Mouse (Mus musculus) mouse embryonic stem cell (cell line): Measurements from ENCODE around the gene St7l.

Experiments used
- in situ Hi-C, 2 experiments: fragments of 300-500 bp; cut with MboI; formaldehyde crosslinking; loops; 1 replicate in 1 of 2; 3 replicates in 1 of 2; pipeline ENCODE4 v1.14.3; 2019 to 2020; ENCODE audit warnings: low sequenced_read_pairs in 2 of 2, low pct_unique_long_range_greater_than_20kb in 1 of 2, mixed read lengths in 1 of 2; ENCODE audit not compliant: unreplicated experiment in 1 of 2

The St7l gene

GRCm38 (mm10) chr3:104956131-104956581, 92.4 kb downstream of the St7l start:
- in situ Hi-C loops: loop anchor here in 1 of 2 experiments (25.0 kb wide), 1 partner anchor 169 kb away; the partner anchor contains the start of genes Fam19a3, Ppm1j and Rhoc

DNA sequence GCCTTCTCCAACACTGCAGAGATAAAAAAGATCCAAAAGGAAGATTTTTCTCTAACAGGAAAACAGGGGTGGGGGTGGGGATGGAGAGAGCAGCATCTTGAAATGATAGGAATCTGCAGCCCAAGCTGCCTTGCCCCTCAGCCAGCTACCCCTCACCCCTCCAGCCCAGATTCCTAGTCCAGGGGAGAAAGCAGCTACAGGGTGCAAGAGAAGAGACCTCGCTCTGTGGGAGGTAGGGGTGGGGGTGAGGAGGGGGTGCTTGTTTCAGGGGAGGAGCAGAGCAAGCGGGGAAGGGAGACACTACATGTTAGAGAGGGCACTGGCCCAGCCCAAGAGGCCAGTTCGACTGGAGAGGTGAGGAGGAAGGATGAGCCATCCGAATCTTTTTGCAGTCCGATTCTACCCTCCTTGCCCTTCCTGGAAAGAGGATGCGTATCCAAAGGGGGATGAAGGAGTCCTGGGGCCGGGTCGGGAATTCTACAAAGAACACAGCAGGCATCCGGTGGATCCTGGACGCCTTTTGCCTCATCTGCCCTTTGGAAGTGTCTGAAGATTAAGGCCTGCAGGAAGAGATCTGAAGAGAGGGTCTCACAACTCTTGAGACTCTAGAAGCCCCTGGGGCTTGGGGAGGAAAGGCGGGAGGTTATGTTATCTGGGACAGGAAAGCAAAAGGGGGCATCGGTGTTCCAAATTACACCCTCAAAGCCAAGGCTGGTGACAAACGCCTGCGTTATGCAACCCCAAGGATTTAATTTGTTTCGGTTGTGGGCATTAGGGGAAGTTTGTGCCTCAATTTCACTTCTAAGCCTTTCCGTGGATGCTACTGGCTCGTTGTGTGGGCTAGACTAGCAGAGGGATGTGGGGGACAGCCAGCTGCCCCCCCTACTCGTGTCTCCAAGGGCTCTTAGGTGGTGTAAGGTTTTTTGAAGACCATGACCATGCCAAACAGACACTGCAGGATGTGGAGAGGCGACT, 96.5 kb downstream of the St7l start:
- in situ Hi-C loops: loop anchor here (10.0 to 25.0 kb wide), 2 partner anchors 173 to 186 kb away; partner anchors contain the start of genes Fam19a3 (in 1 of the 2), Ppm1j (in 1 of the 2) and Rhoc (in 1 of the 2)

GRCm38 (mm10) chr3:104961066-104962059, 97.6 kb downstream of the St7l start, which contains the start of gene Wnt2b:
TSS of gene Wnt2b (minus strand) at chr3:104961921.
- in situ Hi-C loops: loop anchor here (10.0 to 25.0 kb wide), 2 partner anchors 174 to 187 kb away; partner anchors contain the start of genes Fam19a3 (in 1 of the 2), Ppm1j (in 1 of the 2) and Rhoc (in 1 of the 2)

- in situ Hi-C loops: loop anchor here (10.0 to 25.0 kb wide), 2 partner anchors 175 to 187 kb away; partner anchors contain the start of genes Fam19a3 (in 1 of the 2), Ppm1j (in 1 of the 2) and Rhoc (in 1 of the 2)
These were observed 98.4 kb downstream of the St7l start for GRCm38 (mm10) chr3:104962141-104962611.

- in situ Hi-C loops: loop anchor here (10.0 to 25.0 kb wide), 2 partner anchors 176 to 188 kb away; partner anchors contain the start of genes Fam19a3 (in 1 of the 2), Ppm1j (in 1 of the 2) and Rhoc (in 1 of the 2)
These were observed 99.1 kb downstream of the St7l start for GRCm38 (mm10) chr3:104962866-104963265.

GRCm38 (mm10) chr3:104963331-104964276, 99.8 kb downstream of the St7l start:
- in situ Hi-C loops: loop anchor here (10.0 to 25.0 kb wide), 2 partner anchors 176 to 189 kb away; partner anchors contain the start of genes Fam19a3 (in 1 of the 2), Ppm1j (in 1 of the 2) and Rhoc (in 1 of the 2)

GRCm38 (mm10) chr3:104965070-104965855, 101.5 kb downstream of the St7l start:
- in situ Hi-C loops: loop anchor here (10.0 to 25.0 kb wide), 2 partner anchors 178 to 190 kb away; partner anchors contain the start of genes Fam19a3 (in 1 of the 2), Ppm1j (in 1 of the 2) and Rhoc (in 1 of the 2)

- in situ Hi-C loops: loop anchor here (10.0 to 25.0 kb wide), 2 partner anchors 179 to 191 kb away; partner anchors contain the start of genes Fam19a3 (in 1 of the 2), Ppm1j (in 1 of the 2) and Rhoc (in 1 of the 2)
These were observed 102.3 kb downstream of the St7l start for GRCm38 (mm10) chr3:104965991-104966554.

DNA sequence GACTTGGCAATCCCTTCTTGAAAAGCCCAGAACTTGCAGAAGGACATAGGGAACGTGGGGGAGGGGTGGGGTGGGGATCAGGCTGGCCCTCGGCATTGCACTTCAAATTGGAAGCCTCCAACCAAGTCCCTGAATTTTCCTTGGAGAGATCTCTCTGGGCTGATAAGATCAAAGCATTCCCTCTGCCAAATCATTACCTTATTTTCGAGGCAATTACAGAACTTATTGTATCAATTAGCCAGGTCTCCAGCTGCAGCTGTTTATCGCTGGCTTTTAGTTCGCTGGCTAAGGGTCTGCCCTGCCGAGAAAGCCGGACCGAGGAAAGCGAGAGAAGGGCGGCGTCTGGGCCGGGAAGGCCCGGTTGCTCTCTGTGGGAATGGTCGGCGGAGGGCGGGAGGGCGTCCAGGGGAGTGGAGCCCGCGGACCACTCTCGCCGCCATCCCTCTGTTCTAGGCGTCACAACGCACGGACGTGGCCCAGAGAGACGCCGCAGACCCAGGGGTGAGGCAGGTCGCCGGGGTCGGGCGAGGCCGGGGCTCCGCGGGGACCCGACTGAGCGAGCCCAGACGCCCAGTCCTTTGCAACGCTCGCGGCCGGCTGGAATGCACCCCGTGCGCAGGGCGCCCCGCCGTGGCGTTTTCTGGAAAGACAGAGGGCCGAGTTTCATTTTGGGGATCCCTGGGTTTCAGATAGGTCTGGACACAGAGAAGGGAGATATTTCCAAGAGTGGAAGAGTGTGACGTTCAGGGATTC, 103.9 kb downstream of the St7l start:
- in situ Hi-C loops: loop anchor here (10.0 to 25.0 kb wide), 2 partner anchors 180 to 193 kb away; partner anchors contain the start of genes Fam19a3 (in 1 of the 2), Ppm1j (in 1 of the 2) and Rhoc (in 1 of the 2)
